Mouse (Mus musculus) c-Kit-positive CD71-negative TER-119-negative erythroid progenitor cells, embryonic 14.5 days (primary cell): ENCODE results near the gene Ust.

Source experiments
- DNase-seq: peaks from one replicate; pipeline ENCODE4 v3.0.0-alpha.2; 2013; ENCODE audit warnings: low read depth

The Ust gene

GRCm38 (mm10) chr10:8498951-8499891 is 19.4 kb downstream of the Ust start:
- DNase-seq = no peak

GRCm38 (mm10) chr10:8495543-8496141 is 23.0 kb downstream of the Ust start:
- DNase-seq = no peak

GRCm38 (mm10) chr10:8491909-8492591 is 26.6 kb downstream of the Ust start:
- DNase-seq = no peak

- no peak for DNase-seq
Measured at GRCm38 (mm10) chr10:8487388-8487787, 31.2 kb downstream of the Ust start.

- no peak for DNase-seq
Measured at GRCm38 (mm10) chr10:8484487-8484886, 34.1 kb downstream of the Ust start.

- DNase-seq = no peak
Measured at GRCm38 (mm10) chr10:8482779-8483178, 35.8 kb downstream of the Ust start.

- no peak for DNase-seq
Measured at GRCm38 (mm10) chr10:8479779-8480178, 38.8 kb downstream of the Ust start.

GRCm38 (mm10) chr10:8477936-8478335 is 40.7 kb downstream of the Ust start:
- DNase-seq = no peak

GRCm38 (mm10) chr10:8471995-8472394 is 46.6 kb downstream of the Ust start:
- no peak for DNase-seq

GRCm38 (mm10) chr10:8471012-8471411 is 47.6 kb downstream of the Ust start:
- DNase-seq = no peak

- DNase-seq = no peak
Measured at GRCm38 (mm10) chr10:8469516-8469915, 49.1 kb downstream of the Ust start.

- DNase-seq = no peak
Measured at GRCm38 (mm10) chr10:8468651-8469386, 49.8 kb downstream of the Ust start.

GRCm38 (mm10) chr10:8465918-8466317 is 52.7 kb downstream of the Ust start:
- no peak for DNase-seq

GRCm38 (mm10) chr10:8465216-8465615 is 53.4 kb downstream of the Ust start:
- DNase-seq = no peak

GRCm38 (mm10) chr10:8461372-8461771 is 57.3 kb downstream of the Ust start:
- DNase-seq = no peak

- no peak for DNase-seq
Measured at GRCm38 (mm10) chr10:8454711-8455110, 63.9 kb downstream of the Ust start.

- no peak for DNase-seq
Measured at GRCm38 (mm10) chr10:8447681-8448080, 70.9 kb downstream of the Ust start.

GRCm38 (mm10) chr10:8446972-8447371 is 71.7 kb downstream of the Ust start:
- DNase-seq = no peak

- no peak for DNase-seq
Measured at GRCm38 (mm10) chr10:8444052-8444451, 74.6 kb downstream of the Ust start.

GRCm38 (mm10) chr10:8431857-8432256 is 86.8 kb downstream of the Ust start:
- no peak for DNase-seq

GRCm38 (mm10) chr10:8428787-8429778 is 89.5 kb downstream of the Ust start:
- DNase-seq = no peak
